ENCODE assay signal across 10 mouse cellular contexts in the genomic region with DNA sequence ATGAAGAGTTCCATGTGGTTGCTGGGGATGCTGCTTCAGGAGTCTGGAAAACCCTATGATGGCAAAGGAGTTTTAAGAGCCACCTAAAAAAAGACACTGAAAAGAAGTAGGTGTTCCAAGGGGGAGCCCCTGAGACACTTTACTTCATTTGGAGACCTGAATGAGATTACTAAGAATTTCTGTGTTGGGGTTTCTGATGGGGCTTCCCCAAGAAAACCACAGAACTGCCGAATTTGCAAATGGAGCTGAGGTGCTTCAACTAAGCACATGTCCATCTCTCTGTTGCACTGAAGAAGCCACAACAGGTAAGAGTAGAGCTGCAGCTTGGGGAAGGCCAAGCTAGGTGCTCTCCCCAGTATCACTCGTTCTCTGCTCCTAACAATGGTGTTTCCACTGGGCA. TPM values are rescaled to one million over a fixed set of nuclear protein-coding genes. Genes with fewer than 3 reads are reported as not detected.
DNase-seq lines count a peak whose midpoint lies in the region; ATAC-seq lines count a peak whose summit lies in the region.
"Had no signal": no experiment of that assay in that cellular context is flagged by ENCODE, and none has a peak within 500 bp of the region (broad histone marks: within the 10 kb centered on the region; RNA-seq: fewer than 3 reads in every experiment).

No protein-coding gene starts in this region.

- H3K27ac ChIP-seq in kidney, embryonic 15.5 days = no peak overlapping the region
- no peak overlapping the region for H3K27ac ChIP-seq in kidney, embryonic 16.5 days (ENCODE audit: low read length)
- H3K27ac ChIP-seq in limb, embryonic 13.5 days = no peak overlapping the region
- H3K27ac ChIP-seq: intestine, embryonic 15.5 days had no signal

- DNase-seq in 416B (ENCODE audit: low read depth) (peak; percentile 43), A20 (ENCODE audit: low read depth, low spot score) (peak; percentile 88), MN1 (ENCODE audit: low spot score) (no peak)
- DNase-seq in kidney, adult 8-10 months = no peak
- no peak for DNase-seq in kidney, adult 11 months
- DNase-seq: left cerebral cortex, postnatal 4 days had no signal

- H3K4me1 ChIP-seq in kidney, embryonic 15.5 days = peaks cover 82% of the 10 kb centered on the region
- peaks cover 77% of the 10 kb centered on the region for H3K4me1 ChIP-seq in kidney, embryonic 16.5 days (ENCODE audit: insufficient read depth, low read length)
- H3K4me1 ChIP-seq in limb, embryonic 13.5 days = peaks cover 82% of the 10 kb centered on the region

- no peaks in the 10 kb centered on the region for H3K27me3 ChIP-seq in kidney, embryonic 15.5 days
- H3K27me3 ChIP-seq in kidney, embryonic 16.5 days (ENCODE audit: insufficient read depth, low read length) = no peaks in the 10 kb centered on the region
- H3K27me3 ChIP-seq in limb, embryonic 13.5 days = no peaks in the 10 kb centered on the region
- H3K27me3 ChIP-seq: intestine, embryonic 15.5 days had no signal

- no peaks in the 10 kb centered on the region for H3K9me3 ChIP-seq in kidney, embryonic 15.5 days (replicated peaks)
- no peaks in the 10 kb centered on the region for H3K9me3 ChIP-seq in kidney, embryonic 16.5 days (ENCODE audit: low read length)
- no peaks in the 10 kb centered on the region for H3K9me3 ChIP-seq in limb, embryonic 13.5 days
- H3K9me3 ChIP-seq: intestine, embryonic 15.5 days had no signal

- H3K4me3 ChIP-seq in kidney, embryonic 15.5 days (replicated peaks) = no peak overlapping the region
- no peak overlapping the region for H3K4me3 ChIP-seq in kidney, embryonic 16.5 days (ENCODE audit: low read length)
- no peak overlapping the region for H3K4me3 ChIP-seq in limb, embryonic 13.5 days
- H3K4me3 ChIP-seq: intestine, embryonic 15.5 days had no signal

- 88% methylated on average over 2 of the region's 2 CpGs for WGBS in kidney, embryonic 15.5 days
- 92% methylated on average over 2 of the region's 2 CpGs for WGBS in kidney, embryonic 16.5 days
- WGBS in limb, embryonic 13.5 days = 89% methylated on average over 2 of the region's 2 CpGs

- H3K9ac ChIP-seq in kidney, embryonic 15.5 days = no peak overlapping the region
- H3K9ac ChIP-seq in kidney, embryonic 16.5 days (replicated peaks; ENCODE audit: low read length) = no peak overlapping the region
- H3K9ac ChIP-seq in limb, embryonic 13.5 days = peak overlapping the region; percentile 39; the same call in 1 of the 2 replicates
- H3K9ac ChIP-seq: intestine, embryonic 15.5 days had no signal

- 0 out of 2 replicates have a peak overlapping the region, but pooled peaks have one; percentile 0 for H3K4me2 ChIP-seq in kidney, embryonic 15.5 days
- no peak overlapping the region for H3K4me2 ChIP-seq in kidney, embryonic 16.5 days (replicated peaks; ENCODE audit: low read depth, low read length)
- H3K4me2 ChIP-seq in limb, embryonic 13.5 days (replicated peaks) = peak overlapping the region; percentile 77

- peaks cover 30% of the 10 kb centered on the region for H3K36me3 ChIP-seq in kidney, embryonic 15.5 days
- no peaks in the 10 kb centered on the region for H3K36me3 ChIP-seq in kidney, embryonic 16.5 days (ENCODE audit: insufficient read depth, low read length)
- peaks cover 34% of the 10 kb centered on the region for H3K36me3 ChIP-seq in limb, embryonic 13.5 days
- H3K36me3 ChIP-seq: intestine, embryonic 15.5 days had no signal

- no peak for ATAC-seq in kidney, embryonic 15.5 days (replicated peaks; ENCODE audit: low FRiP score)
- ATAC-seq in kidney, embryonic 16.5 days (ENCODE audit: low FRiP score, low TSS enrichment) = no peak
- ATAC-seq in limb, embryonic 13.5 days (ENCODE audit: low FRiP score, low read depth) = no peak
- ATAC-seq: intestine, embryonic 15.5 days had no signal

RNA-seq across cellular contexts. Expression of a gene that starts 5.8 kb away (rescaled TPM):
- polyA plus RNA-seq in kidney, embryonic 15.5 days (2015; fragmentation: Nextera tagmentation; extraction: Ambion mirVana) = 99.5 and 106 TPM in 2 replicates
- 113 and 116 TPM in 2 replicates for polyA plus RNA-seq in kidney, embryonic 16.5 days (2015; fragmentation: Nextera tagmentation; extraction: Ambion mirVana)
- 93.3 and 93.5 TPM in 2 replicates for polyA plus RNA-seq in limb, embryonic 13.5 days (2015; fragmentation: Nextera tagmentation; extraction: Ambion mirVana)

RNA-seq across cellular contexts. Expression of a gene that starts 22.1 kb away (rescaled TPM):
- 88.5 and 98.2 TPM in 2 replicates for polyA plus RNA-seq in kidney, embryonic 15.5 days (2015; fragmentation: Nextera tagmentation; extraction: Ambion mirVana)
- polyA plus RNA-seq in kidney, embryonic 16.5 days (2015; fragmentation: Nextera tagmentation; extraction: Ambion mirVana) = 83.9 and 97.6 TPM in 2 replicates
- polyA plus RNA-seq in limb, embryonic 13.5 days (2015; fragmentation: Nextera tagmentation; extraction: Ambion mirVana) = 83.1 and 86.8 TPM in 2 replicates

Comparison
In these comparisons a context has a peak if more than half of its experiments do, and no peak if none do; other contexts are left out.
1. DNase-seq: peak in 416B (single experiment) and A20 (single experiment); none in MN1 (single experiment), kidney, adult 8-10 months (0 of 2) and kidney, adult 11 months (single experiment).